Mouse (Mus musculus) bone marrow macrophage, adult 2 months (primary cell): Measurements from ENCODE around the gene Alox12e.

Experiments
- CTCF ChIP-seq: IDR thresholded peaks from 2 replicates; pipeline ENCODE4 v1.5.1; 2012; ENCODE audit warnings: low read depth, mild to moderate bottlenecking, low read length, moderate library complexity
- POLR2A ChIP-seq: IDR thresholded peaks from 2 replicates; pipeline ENCODE4 v1.6.1; 2012; ENCODE audit warnings: mild to moderate bottlenecking, low read depth, low read length, borderline replicate concordance

DNA sequence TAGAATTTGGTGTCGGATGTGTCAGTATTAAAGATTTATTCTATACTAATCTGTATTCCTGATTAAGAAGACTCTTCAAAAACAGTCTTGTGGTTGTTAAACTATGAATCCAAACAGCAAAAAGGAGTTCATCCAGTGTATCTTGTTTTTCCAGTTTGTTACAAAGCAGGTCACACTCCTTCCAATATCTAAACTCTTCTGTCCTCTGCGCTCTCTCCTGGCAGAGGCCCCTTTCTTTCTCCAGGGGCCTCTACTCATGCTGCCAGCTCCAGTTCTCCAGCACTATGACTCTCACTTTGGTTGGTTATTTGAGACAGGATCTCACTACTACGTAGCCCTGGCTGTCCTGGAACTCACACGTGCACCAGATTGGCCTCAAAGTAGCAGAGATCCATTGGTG, 56.6 kb downstream of the Alox12e start:
- no peak for TF ChIP-seq CTCF
- no peak for TF ChIP-seq POLR2A
